Mouse (Mus musculus) stomach, embryonic 15.5 days (tissue): ENCODE data around the gene Gpkow. TPM values are rescaled to one million over a fixed set of nuclear protein-coding genes. Genes with fewer than 3 reads are reported as not detected.
"Not testable (repeated sequence)": the region's sequence is repeated elsewhere in the genome, so short reads cannot be mapped to it uniquely, and the experiment has no call there.

Experiments used
- ATAC-seq: fragments of 200-750 bp; cut with Nextera tagmentation; 2 replicates; pipeline ENCODE4 v1.8.0; 2017; ENCODE audit warnings: low read depth, moderate number of reproducible peaks, moderate TSS enrichment; ENCODE audit not compliant: insufficient read depth, low FRiP score
- H3K27ac ChIP-seq: fragments of 300-500 bp; sonication (generic); 2 replicates; pipeline ENCODE4 v1.5.1; 2015; ENCODE audit warnings: mild to moderate bottlenecking, inconsistent platforms
- H3K27me3 ChIP-seq: fragments of 300-500 bp; sonication (generic); replicated peaks from 2 replicates; pipeline ENCODE4 v1.6.1; 2015; ENCODE audit warnings: inconsistent platforms
- H3K36me3 ChIP-seq: fragments of 300-500 bp; sonication (generic); 2 replicates; pipeline ENCODE4 v1.6.1; 2015; ENCODE audit warnings: inconsistent platforms
- H3K4me1 ChIP-seq: fragments of 300-500 bp; sonication (generic); 2 replicates; pipeline ENCODE4 v1.6.1; 2015; ENCODE audit warnings: inconsistent platforms
- H3K4me2 ChIP-seq: fragments of 300-500 bp; sonication (generic); 2 replicates; pipeline ENCODE4 v1.6.1; 2015; ENCODE audit warnings: mild to moderate bottlenecking, inconsistent platforms
- H3K4me3 ChIP-seq: fragments of 300-500 bp; sonication (generic); replicated peaks from 2 replicates; pipeline ENCODE4 v1.5.1; 2015; ENCODE audit warnings: inconsistent platforms
- H3K9ac ChIP-seq: fragments of 300-500 bp; sonication (generic); 2 replicates; pipeline ENCODE4 v1.6.1; 2015; ENCODE audit warnings: inconsistent platforms
- H3K9me3 ChIP-seq: fragments of 300-500 bp; sonication (generic); 2 replicates; pipeline ENCODE4 v1.6.1; 2016; ENCODE audit warnings: inconsistent platforms
- WGBS: fragments of 180-500 bp; shearing (Covaris S2); methylation state at CpG from one replicate; pipeline ENCODE4 v1.1.7; 2015; 5-methylcytosine and 5-hydroxymethylcytosine counted together
- polyA plus RNA-seq: library from polyadenylated mRNA; unstranded; fragments of >200 nt; fragmentation: Nextera tagmentation; extraction: Ambion mirVana; gene quantifications from 2 replicates; pipeline ENCODE4 v1.2.1, GENCODE M21; 2015

The Gpkow gene
- polyA plus RNA-seq, 1 experiment from 2014 or later: 33.0 TPM

DNA sequence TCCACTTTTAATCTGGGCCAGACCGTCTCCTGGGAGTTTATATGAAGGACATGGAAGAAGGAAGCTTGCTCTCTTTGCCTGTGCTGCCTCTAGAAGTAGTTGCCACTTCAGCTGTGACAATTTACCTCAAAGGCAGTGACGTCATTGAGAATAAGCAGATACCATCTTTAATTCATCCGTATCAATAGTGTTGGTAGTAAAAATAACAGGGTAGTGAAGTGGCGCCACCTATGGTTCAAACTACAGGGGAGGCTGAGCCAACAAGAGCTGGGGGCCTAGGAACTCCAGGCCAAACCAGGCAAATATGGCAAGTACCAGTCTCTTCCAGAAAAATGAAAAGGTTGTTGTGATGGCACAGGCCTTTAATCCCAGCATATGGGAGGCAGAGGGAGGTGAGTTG, 4.1 kb upstream of the Gpkow start:
- Histone ChIP-seq H3K4me2 (no peak overlapping the region), H3K9ac (no peak overlapping the region), H3K4me1 (no peaks in the 10 kb centered on the region), H3K27ac (no peak overlapping the region), H3K27me3 (no peaks in the 10 kb centered on the region), H3K36me3 (no peaks in the 10 kb centered on the region), H3K4me3 (no peak overlapping the region), H3K9me3 (no peaks in the 10 kb centered on the region)
- 44% methylated on average over 4 of the region's 4 CpGs for WGBS
- no peak for ATAC-seq

DNA sequence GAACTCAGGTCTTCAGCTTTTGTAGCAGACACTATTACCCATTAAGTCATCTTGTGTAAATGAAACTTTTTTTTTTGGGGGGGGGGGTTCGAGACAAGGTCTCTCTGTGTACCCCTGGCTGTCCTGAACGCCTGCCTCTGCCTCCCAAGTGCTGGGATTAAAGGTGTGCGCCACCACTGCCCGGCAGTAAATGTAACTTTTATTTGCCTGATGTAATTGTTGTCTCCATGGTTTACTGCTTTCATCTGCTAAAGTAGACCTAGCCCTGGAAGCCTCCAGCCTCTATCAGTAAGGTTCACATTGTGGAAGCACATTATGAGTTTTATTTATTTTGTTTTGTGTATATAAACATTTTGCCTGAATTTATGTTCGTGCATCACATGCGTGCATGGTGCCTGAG, 411 bp upstream of the Gpkow start:
- H3K27me3 ChIP-seq: no peaks in the 10 kb centered on the region
- no peaks in the 10 kb centered on the region for H3K4me1 ChIP-seq
- H3K9me3 ChIP-seq: no peaks in the 10 kb centered on the region
- H3K36me3 ChIP-seq: no peaks in the 10 kb centered on the region
- WGBS: 43% methylated on average over 6 of the region's 6 CpGs
- H3K9ac ChIP-seq: no peak overlapping the region
- peak overlapping the region; percentile 56; the same call in 1 of the 2 replicates for H3K4me3 ChIP-seq
- ATAC-seq: peak; percentile 7; the same call in 1 of the 2 replicates
- H3K4me2 ChIP-seq: peak overlapping the region; percentile 42
- no peak overlapping the region for H3K27ac ChIP-seq

DNA sequence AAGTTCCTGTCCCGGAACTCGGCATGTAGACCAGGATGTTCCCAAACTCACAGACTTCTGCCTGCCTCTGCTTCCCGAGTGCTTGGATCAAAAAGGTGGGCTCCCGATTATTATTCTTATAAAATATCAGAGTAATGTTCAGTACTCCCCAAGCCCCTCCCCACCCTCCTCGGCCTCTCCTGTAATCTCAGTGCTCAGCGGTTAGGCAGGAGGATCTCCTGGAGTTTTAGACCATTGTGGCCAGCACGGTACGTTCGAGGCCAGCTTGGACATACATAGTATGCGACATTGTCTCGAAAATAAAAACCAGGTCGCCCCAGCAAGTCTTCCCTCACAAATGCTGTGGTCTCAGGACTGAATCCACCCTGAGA, 16.8 kb downstream of the Gpkow start:
- not testable (repeated sequence) for H3K36me3 ChIP-seq, H3K4me1 ChIP-seq, ATAC-seq, H3K9ac ChIP-seq, H3K27me3 ChIP-seq, H3K27ac ChIP-seq, H3K9me3 ChIP-seq
- peak overlapping the region; percentile 46 for H3K4me2 ChIP-seq
- peak overlapping the region; percentile 38 for H3K4me3 ChIP-seq
- WGBS: 21% methylated on average over 6 of the region's 12 CpGs

DNA sequence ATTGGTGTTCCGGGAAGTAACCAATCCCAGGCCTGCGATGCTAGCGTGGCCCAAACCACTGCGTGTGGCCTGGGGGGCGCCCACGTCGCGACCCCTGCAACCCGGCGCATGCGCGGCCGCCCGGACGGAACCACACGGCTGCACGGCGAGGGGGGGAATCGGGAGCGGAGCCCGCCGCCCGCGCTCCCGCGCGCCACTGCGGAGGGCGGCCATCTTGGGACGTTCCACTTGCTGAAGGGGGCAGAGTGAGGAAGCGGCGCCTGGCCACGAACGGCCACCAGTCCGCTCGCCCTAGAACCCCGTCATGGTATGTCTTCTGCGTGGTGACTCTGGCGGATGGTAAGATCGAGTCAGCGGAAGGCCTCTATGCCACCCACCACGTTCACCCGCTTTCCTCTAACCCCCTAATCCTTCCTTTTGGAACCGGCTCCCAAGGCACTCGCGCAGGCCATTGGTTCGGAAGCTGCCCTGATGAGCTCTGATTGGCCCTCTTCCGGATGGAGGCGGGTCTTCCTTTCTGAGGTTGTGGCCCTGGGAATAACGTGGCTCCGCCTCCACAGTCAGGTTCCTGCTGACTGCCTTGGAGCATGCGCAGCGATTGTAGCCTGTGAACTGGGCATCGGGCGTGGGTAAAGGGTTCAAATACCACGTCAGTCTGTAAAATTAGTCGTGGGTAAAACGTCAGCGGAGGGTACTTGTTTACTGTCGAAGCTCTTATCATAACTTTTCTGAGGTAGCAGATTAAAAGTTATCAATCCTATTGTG, 17.4 kb downstream of the Gpkow start, which contains the start of gene Wdr45:
Wdr45 (plus strand) TSS at position 199 of the 765 bp plus-strand sequence.
- not testable (repeated sequence) for H3K36me3 ChIP-seq, H3K4me1 ChIP-seq, H3K9me3 ChIP-seq, H3K9ac ChIP-seq, H3K27ac ChIP-seq, H3K27me3 ChIP-seq
- WGBS: 13% methylated on average over 33 of the region's 60 CpGs
- peak; percentile 95 for ATAC-seq
- Histone ChIP-seq H3K4me2 (peak within 1 kb of the TSS; percentile 46), H3K4me3 (peak within 1 kb of the TSS; percentile 38)

DNA sequence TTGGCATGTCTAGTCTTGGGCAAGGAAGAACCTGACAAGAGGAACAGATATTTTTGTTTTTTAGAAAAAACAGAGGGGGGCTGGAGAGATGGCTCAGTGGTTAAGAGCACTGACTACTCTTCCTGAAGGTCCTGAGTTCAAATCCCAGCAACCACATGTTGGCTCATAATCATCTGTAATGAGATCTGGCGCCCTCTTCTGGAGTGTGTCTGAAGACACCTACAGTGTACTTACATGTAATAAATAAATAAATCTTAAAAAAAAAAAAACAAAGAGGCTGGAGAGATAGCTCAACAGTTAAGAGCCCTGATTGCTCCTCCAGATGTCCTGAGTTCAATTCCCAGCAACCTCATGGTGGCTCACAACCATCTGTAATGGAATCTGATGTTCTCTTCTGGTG, 19.1 kb downstream of the Gpkow start:
- not testable (repeated sequence) for H3K27me3 ChIP-seq, H3K27ac ChIP-seq, H3K4me2 ChIP-seq, H3K4me3 ChIP-seq, H3K9me3 ChIP-seq, H3K4me1 ChIP-seq, H3K9ac ChIP-seq, H3K36me3 ChIP-seq, ATAC-seq
- 24% methylated on average over 1 of the region's 1 CpGs for WGBS

DNA sequence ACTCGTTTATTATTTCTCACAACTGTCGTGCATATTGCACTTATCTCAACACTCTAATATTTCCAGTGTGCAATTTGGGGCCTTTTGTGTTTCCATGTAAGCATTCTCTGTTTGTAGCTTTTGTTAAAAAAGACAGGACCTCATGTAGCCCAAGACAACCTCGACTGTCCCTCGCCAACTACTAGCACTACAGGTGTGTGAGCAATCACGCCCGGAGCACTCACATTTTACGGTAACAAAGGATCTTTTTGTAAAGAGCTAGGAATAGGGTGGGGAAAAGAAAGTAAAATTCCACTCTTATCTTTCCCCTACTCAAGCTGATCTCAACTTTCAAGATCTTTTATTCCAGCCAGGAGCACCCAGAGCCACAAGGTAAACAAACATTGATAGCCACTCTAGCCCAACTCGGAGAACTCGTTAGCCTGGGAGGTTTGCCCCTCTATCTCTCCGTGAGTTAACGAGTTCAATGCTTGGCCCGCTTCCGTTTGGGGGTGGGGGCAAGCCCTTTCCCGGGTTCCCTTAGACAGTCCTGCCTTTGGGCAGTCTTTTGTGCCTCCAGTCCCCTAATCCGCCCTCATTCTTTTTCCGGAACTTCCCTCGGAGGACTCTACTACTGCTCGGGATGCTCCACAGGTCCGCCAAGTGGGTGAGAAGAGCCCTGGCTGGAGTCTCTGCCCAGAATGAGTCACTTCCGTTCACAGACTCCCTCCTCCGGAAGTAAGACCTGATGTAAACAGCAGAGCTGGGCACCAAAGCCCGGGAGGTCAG, 24.8 kb downstream of the Gpkow start, which contains the start of gene Gm45208:
Gm45208 (plus strand) TSS at position 732 of the 768 bp plus-strand sequence.
- no peaks in the 10 kb centered on the region for H3K27me3 ChIP-seq
- H3K9ac ChIP-seq: no peak within 1 kb of the TSS
- peak within 1 kb of the TSS; percentile 52 for H3K4me2 ChIP-seq
- WGBS: 18% methylated on average over 22 of the region's 22 CpGs
- H3K4me1 ChIP-seq: peaks cover 6% of the 10 kb centered on the region; the same call in 1 of the 2 replicates
- H3K36me3 ChIP-seq: no peaks in the 10 kb centered on the region
- H3K4me3 ChIP-seq: peak within 1 kb of the TSS; percentile 58
- peak within 1 kb of the TSS; percentile 95 for H3K27ac ChIP-seq
- no peaks in the 10 kb centered on the region for H3K9me3 ChIP-seq
- ATAC-seq: peak; percentile 91

DNA sequence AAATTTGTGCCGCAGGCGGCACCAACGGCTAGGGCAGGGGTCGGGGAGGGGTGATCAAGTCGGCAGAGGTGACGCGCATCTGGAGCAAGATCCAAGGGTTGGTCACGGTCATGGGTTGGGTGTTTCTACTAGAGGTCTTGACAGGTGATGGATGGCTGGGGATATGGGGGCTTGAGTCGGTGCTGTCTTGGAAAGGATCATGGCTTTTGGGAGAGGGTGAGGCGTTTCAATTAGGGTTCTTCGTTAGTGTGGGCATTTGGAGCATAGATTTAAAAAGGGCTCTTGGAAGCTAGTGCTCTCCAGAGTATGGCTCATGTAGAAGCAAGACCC, 25.3 kb downstream of the Gpkow start:
- WGBS: 30% methylated on average over 11 of the region's 11 CpGs
- Histone ChIP-seq H3K4me2 (peak overlapping the region; percentile 52), H3K27ac (peak overlapping the region; percentile 95), H3K9ac (no peak overlapping the region), H3K4me3 (peak overlapping the region; percentile 58), H3K9me3 (no peaks in the 10 kb centered on the region), H3K27me3 (no peaks in the 10 kb centered on the region), H3K4me1 (peaks cover 6% of the 10 kb centered on the region; the same call in 1 of the 2 replicates), H3K36me3 (no peaks in the 10 kb centered on the region)
- ATAC-seq: no peak

DNA sequence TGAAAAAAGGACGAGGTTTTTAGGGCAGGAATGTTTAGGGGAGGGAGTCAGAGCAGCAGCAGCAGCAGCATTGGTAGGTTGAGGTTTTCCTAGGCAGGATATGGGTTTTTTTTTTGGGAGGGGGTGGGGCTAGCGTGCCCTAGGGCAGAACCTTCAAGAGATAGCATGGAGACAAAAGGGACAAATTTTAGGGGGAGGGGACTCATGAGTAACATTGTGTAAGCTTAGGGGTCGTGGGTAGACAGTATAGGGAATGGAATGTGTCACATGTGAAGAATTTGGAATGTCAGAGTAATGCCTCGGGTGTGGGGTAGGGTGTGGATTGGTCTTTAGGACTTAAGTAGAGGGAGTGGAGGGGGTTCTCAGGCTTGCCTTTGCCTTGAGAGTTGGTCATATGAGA, 25.8 kb downstream of the Gpkow start:
- H3K9ac ChIP-seq: no peak overlapping the region
- ATAC-seq: no peak
- no peaks in the 10 kb centered on the region for H3K9me3 ChIP-seq
- peaks cover 6% of the 10 kb centered on the region; the same call in 1 of the 2 replicates for H3K4me1 ChIP-seq
- peak overlapping the region; percentile 52 for H3K4me2 ChIP-seq
- WGBS: 13% methylated on average over 4 of the region's 4 CpGs
- no peak overlapping the region for H3K27ac ChIP-seq
- peak overlapping the region; percentile 58 for H3K4me3 ChIP-seq
- no peaks in the 10 kb centered on the region for H3K36me3 ChIP-seq
- no peaks in the 10 kb centered on the region for H3K27me3 ChIP-seq

DNA sequence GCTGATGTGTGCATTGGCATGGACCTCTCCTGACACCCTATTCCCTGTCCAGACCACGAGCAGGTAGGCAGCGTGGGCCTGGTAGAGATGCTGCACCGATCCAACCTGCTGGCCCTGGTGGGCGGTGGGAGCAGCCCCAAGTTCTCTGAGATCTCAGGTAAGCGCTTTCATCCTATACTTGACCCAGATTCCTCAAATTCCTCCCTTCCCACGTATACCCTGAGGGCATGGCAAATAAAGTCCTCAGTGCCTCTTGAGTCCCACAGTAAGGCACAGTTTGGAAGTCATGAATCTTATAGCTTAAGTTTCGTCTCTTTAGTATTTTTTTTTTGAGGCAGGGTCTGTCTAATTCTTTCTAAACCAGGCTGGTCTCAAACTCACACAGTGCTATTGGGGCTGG, 27.2 kb downstream of the Gpkow start:
- Histone ChIP-seq H3K9ac (no peak overlapping the region), H3K27me3 (no peaks in the 10 kb centered on the region), H3K9me3 (no peaks in the 10 kb centered on the region), H3K4me1 (peaks cover 6% of the 10 kb centered on the region; the same call in 1 of the 2 replicates), H3K4me3 (no peak overlapping the region), H3K27ac (no peak overlapping the region), H3K36me3 (no peaks in the 10 kb centered on the region), H3K4me2 (no peak overlapping the region)
- ATAC-seq: no peak
- 82% methylated on average over 7 of the region's 7 CpGs for WGBS

DNA sequence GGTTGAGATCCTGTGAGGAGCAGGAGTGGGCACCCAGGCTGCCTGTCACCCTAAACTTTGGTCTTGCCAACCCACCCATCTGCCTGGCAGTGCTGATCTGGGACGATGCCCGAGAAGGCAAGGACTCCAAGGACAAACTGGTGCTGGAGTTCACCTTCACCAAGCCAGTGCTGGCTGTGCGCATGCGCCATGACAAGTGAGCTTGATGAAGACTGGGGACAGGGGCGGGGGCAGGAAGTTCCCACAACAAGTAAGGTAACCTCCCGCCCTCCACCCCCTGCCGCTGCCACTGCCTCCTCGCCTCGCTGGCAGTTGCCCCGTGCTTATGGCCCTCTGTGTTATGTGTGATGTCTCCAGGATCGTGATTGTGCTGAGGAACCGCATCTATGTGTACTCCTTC, 28.9 kb downstream of the Gpkow start:
- H3K36me3 ChIP-seq: no peaks in the 10 kb centered on the region
- no peak for ATAC-seq
- H3K4me1 ChIP-seq: peaks cover 6% of the 10 kb centered on the region; the same call in 1 of the 2 replicates
- WGBS: 86% methylated on average over 12 of the region's 12 CpGs
- no peak overlapping the region for H3K4me3 ChIP-seq
- H3K4me2 ChIP-seq: no peak overlapping the region
- no peaks in the 10 kb centered on the region for H3K27me3 ChIP-seq
- no peak overlapping the region for H3K27ac ChIP-seq
- no peak overlapping the region for H3K9ac ChIP-seq
- H3K9me3 ChIP-seq: no peaks in the 10 kb centered on the region

DNA sequence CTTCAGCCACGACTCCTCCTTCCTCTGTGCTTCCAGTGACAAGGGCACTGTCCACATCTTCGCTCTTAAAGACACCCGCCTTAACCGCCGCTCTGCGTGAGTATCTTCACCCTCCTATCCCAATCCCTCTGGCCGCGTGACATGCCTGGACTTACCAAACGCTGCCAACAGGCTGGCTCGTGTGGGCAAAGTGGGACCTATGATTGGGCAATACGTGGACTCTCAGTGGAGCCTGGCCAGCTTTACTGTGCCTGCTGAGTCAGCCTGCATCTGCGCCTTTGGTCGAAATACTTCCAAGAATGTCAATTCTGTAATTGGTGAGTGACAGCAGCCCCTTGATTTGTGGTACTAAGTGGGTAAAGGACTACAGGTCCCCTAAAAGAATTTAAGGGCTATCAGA, 30.2 kb downstream of the Gpkow start:
- WGBS: 93% methylated on average over 13 of the region's 13 CpGs
- Histone ChIP-seq H3K27me3 (no peaks in the 10 kb centered on the region), H3K4me1 (peaks cover 6% of the 10 kb centered on the region; the same call in 1 of the 2 replicates), H3K9ac (no peak overlapping the region), H3K9me3 (no peaks in the 10 kb centered on the region), H3K4me2 (no peak overlapping the region), H3K36me3 (no peaks in the 10 kb centered on the region), H3K27ac (no peak overlapping the region), H3K4me3 (no peak overlapping the region)
- ATAC-seq: no peak

DNA sequence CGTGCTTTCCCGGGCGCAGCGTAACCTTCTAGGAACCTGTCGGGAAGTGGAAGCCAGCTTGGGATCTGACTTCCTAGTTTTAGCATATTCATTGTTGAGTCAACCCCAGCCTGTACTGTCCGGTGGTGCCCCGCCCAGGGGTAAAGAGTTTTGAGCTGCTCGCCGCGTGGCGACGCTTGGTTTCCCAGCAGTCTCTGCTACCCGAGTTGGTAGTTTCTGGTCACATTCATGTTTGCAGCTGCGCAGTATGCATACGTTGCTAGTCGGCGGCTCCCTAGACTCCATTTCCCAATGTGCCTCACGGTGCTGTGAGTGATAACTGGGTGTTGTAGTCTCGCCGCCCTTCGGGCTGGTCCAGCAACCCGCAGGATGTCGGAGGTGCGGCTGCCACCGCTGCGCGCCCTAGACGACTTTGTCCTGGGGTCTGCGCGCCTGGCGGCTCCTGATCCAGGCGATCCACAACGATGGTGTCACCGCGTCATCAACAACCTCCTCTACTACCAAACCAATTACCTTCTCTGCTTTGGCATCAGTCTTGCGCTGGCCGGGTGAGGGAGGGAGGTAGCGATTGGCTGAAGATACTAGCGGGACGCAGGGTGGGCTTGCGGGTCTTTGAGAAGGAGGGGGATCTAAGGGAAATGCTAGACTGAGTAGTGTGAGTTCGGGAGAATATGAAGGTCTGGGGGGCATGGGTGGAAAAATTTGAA, 31.4 kb downstream of the Gpkow start, which contains the start of gene Praf2:
Praf2 (plus strand) TSS at position 225 of the 707 bp plus-strand sequence.
- 15% methylated on average over 42 of the region's 42 CpGs for WGBS
- Histone ChIP-seq H3K27me3 (no peaks in the 10 kb centered on the region), H3K4me3 (peak within 1 kb of the TSS; percentile 49), H3K9me3 (no peaks in the 10 kb centered on the region), H3K36me3 (no peaks in the 10 kb centered on the region), H3K27ac (peak within 1 kb of the TSS; percentile 61), H3K4me1 (no peaks in the 10 kb centered on the region), H3K4me2 (peak within 1 kb of the TSS; percentile 53), H3K9ac (no peak within 1 kb of the TSS)
- peak; percentile 94 for ATAC-seq
